Mouse (Mus musculus) myocyte (in vitro differentiated cells): ENCODE data around the gene Trim41. TPM values are rescaled to one million over a fixed set of nuclear protein-coding genes. Genes with fewer than 3 reads are reported as not detected.

Experiments used
- H3K27me3 ChIP-seq: one replicate; pipeline ENCODE4 v1.6.1; 2011; ENCODE audit not compliant: control insufficient read depth, insufficient read depth, insufficient read length
- H3K36me3 ChIP-seq: one replicate; pipeline ENCODE4 v1.6.1; 2011; ENCODE audit not compliant: control insufficient read depth, insufficient read depth
- H3K4me2 ChIP-seq: one replicate; pipeline ENCODE4 v1.6.1; 2011; ENCODE audit warnings: low read depth, control low read depth
- H3K4me3 ChIP-seq: one replicate; pipeline ENCODE4 v1.5.1; 2011; ENCODE audit warnings: mild to moderate bottlenecking, control low read depth, moderate library complexity
- H3K79me2 ChIP-seq: one replicate; pipeline ENCODE4 v1.6.1; 2011; ENCODE audit not compliant: control insufficient read depth, insufficient read depth
- H3ac ChIP-seq: one replicate; pipeline ENCODE4 v1.6.1; 2011; ENCODE audit not compliant: control insufficient read depth, insufficient read length
- CEBPB ChIP-seq: IDR thresholded peaks from 2 replicates; pipeline ENCODE4 v1.6.1; 2011; ENCODE audit warnings: mild to moderate bottlenecking, moderate library complexity; ENCODE audit not compliant: poor library complexity, insufficient read depth, severe bottlenecking
- E2F4 ChIP-seq: IDR thresholded peaks from one replicate; pipeline ENCODE4 v1.6.1; 2011; ENCODE audit warnings: mild to moderate bottlenecking, control low read depth, moderate library complexity; ENCODE audit not compliant: insufficient read depth
- MAX ChIP-seq: IDR thresholded peaks from one replicate; pipeline ENCODE4 v1.6.1; 2011; ENCODE audit warnings: low read depth, mild to moderate bottlenecking, control low read depth
- MYOD1 ChIP-seq, 3 experiments: IDR thresholded peaks; one replicate each; pipeline ENCODE4 v1.6.1; 2011; ENCODE audit warnings: control low read depth in 2 of 3, low read depth in 2 of 3, mild to moderate bottlenecking in 2 of 3, moderate library complexity in 1 of 3; ENCODE audit not compliant: insufficient read length in 2 of 3, control insufficient read depth in 1 of 3
- MYOG ChIP-seq, 3 experiments: IDR thresholded peaks; one replicate each; pipeline ENCODE4 v1.6.1; 2011; ENCODE audit warnings: control low read depth in 2 of 3, low read depth in 2 of 3, mild to moderate bottlenecking in 2 of 3; ENCODE audit not compliant: insufficient read length in 2 of 3, control insufficient read depth in 1 of 3, insufficient read depth in 1 of 3
- POLR2A ChIP-seq: IDR thresholded peaks from one replicate; pipeline ENCODE4 v1.6.1; 2011; ENCODE audit warnings: low read depth, mild to moderate bottlenecking, control low read depth, moderate library complexity; ENCODE audit not compliant: insufficient read length
- POLR2AphosphoS2 ChIP-seq: IDR thresholded peaks from one replicate; pipeline ENCODE4 v1.6.1; 2011; ENCODE audit warnings: low read depth, control low read depth; ENCODE audit not compliant: insufficient read length
- REST ChIP-seq: IDR thresholded peaks from one replicate; pipeline ENCODE4 v1.6.1; 2011; ENCODE audit warnings: mild to moderate bottlenecking, control low read depth, moderate library complexity; ENCODE audit not compliant: insufficient read depth, insufficient read length
- SRF ChIP-seq: IDR thresholded peaks from one replicate; pipeline ENCODE4 v1.6.1; 2011; ENCODE audit warnings: low read depth; ENCODE audit not compliant: control insufficient read depth, insufficient read length
- TCF12 ChIP-seq: IDR thresholded peaks from one replicate; pipeline ENCODE4 v1.6.1; 2011; ENCODE audit warnings: mild to moderate bottlenecking, control low read depth; ENCODE audit not compliant: poor library complexity, insufficient read depth, severe bottlenecking
- TCF3 ChIP-seq: IDR thresholded peaks from one replicate; pipeline ENCODE4 v1.6.1; 2011; ENCODE audit warnings: low read depth, control low read depth; ENCODE audit not compliant: insufficient read length
- USF1 ChIP-seq: IDR thresholded peaks from one replicate; pipeline ENCODE4 v1.6.1; 2011; ENCODE audit warnings: low read depth, mild to moderate bottlenecking, control low read depth, moderate library complexity
- polyA plus RNA-seq: library from polyadenylated mRNA; unstranded; fragments of >200 nt; fragmentation: generic; extraction: Trizol; gene quantifications from one replicate; pipeline ENCODE4 v1.2.1, GENCODE M21; 2012; ENCODE audit warnings: missing spikeins

Trim41 gene
- polyA plus RNA-seq, 1 experiment, result 31.3 TPM

- no peaks in the 10 kb centered on the region for H3K79me2 ChIP-seq
Observed at GRCm38 (mm10) chr11:48838181-48838797, 21.1 kb upstream of the Trim41 start.

GRCm38 (mm10) chr11:48837310-48838180 lies 20.4 kb upstream of the Trim41 start:
- Histone ChIP-seq H3K4me3 (peak overlapping the region; percentile 41), H3K79me2 (no peaks in the 10 kb centered on the region), H3K4me2 (peak overlapping the region; percentile 97), H3K27me3 (no peaks in the 10 kb centered on the region), H3K36me3 (no peaks in the 10 kb centered on the region), H3ac (peak overlapping the region; percentile 55)
- peak; percentile 30 for TF ChIP-seq TCF3
- TF ChIP-seq MYOG (IDR thresholded peaks at IDR 0.05; ENCODE audit: control insufficient read depth in 1 of 3, insufficient read depth in 1 of 3, insufficient read length in 2 of 3, low read depth in 2 of 3), result peak in 2 of 3 experiments; percentile 62 to 79
- TF ChIP-seq MYOD1 (IDR thresholded peaks at IDR 0.05; ENCODE audit: control insufficient read depth in 1 of 3, insufficient read length in 2 of 3, low read depth in 2 of 3), result peak in 2 of 3 experiments; percentile 42 to 75
- TF ChIP-seq POLR2AphosphoS2, result peak; percentile 74
- no peak for TF ChIP-seq REST
- no peak for TF ChIP-seq MAX
- TF ChIP-seq TCF12, result no peak
- TF ChIP-seq CEBPB, result no peak
- TF ChIP-seq POLR2A, result peak; percentile 72
- TF ChIP-seq SRF, result no peak
- TF ChIP-seq USF1, result no peak

More at GRCm38 (mm10) chr11:48838181-48838797, 21.1 kb upstream of the Trim41 start:
- TF ChIP-seq USF1, result peak; percentile 57
- no peak for TF ChIP-seq POLR2AphosphoS2
- Histone ChIP-seq H3K4me3 (peak overlapping the region; percentile 41), H3K36me3 (no peaks in the 10 kb centered on the region), H3ac (peak overlapping the region; percentile 55), H3K27me3 (no peaks in the 10 kb centered on the region), H3K4me2 (peak overlapping the region; percentile 97)

GRCm38 (mm10) chr11:48836990-48837309 lies 19.8 kb upstream of the Trim41 start:
- H3K36me3 ChIP-seq, result no peaks in the 10 kb centered on the region
- H3K79me2 ChIP-seq, result no peaks in the 10 kb centered on the region
- H3K4me2 ChIP-seq, result peak overlapping the region; percentile 66
- TF ChIP-seq TCF3 (no peak), CEBPB (no peak), USF1 (no peak), POLR2AphosphoS2 (no peak), MYOD1 (IDR thresholded peaks at IDR 0.05; ENCODE audit: control insufficient read depth in 1 of 3, insufficient read length in 2 of 3, low read depth in 2 of 3) (no peak), MYOG (IDR thresholded peaks at IDR 0.05; ENCODE audit: control insufficient read depth in 1 of 3, insufficient read depth in 1 of 3, insufficient read length in 2 of 3, low read depth in 2 of 3) (no peak), TCF12 (no peak), E2F4 (no peak), SRF (no peak), POLR2A (no peak), REST (no peak), MAX (no peak)
- peak overlapping the region; percentile 41 for H3K4me3 ChIP-seq
- H3K27me3 ChIP-seq, result no peaks in the 10 kb centered on the region
- H3ac ChIP-seq, result peak overlapping the region; percentile 55

- TF ChIP-seq POLR2AphosphoS2 (no peak), MYOD1 (IDR thresholded peaks at IDR 0.05; ENCODE audit: control insufficient read depth in 1 of 3, insufficient read length in 2 of 3, low read depth in 2 of 3) (no peak), TCF12 (no peak), MYOG (IDR thresholded peaks at IDR 0.05; ENCODE audit: control insufficient read depth in 1 of 3, insufficient read depth in 1 of 3, insufficient read length in 2 of 3, low read depth in 2 of 3) (no peak), TCF3 (no peak), REST (no peak), USF1 (no peak), SRF (no peak), MAX (no peak), CEBPB (no peak), POLR2A (no peak), E2F4 (no peak)
- H3K79me2 ChIP-seq, result no peaks in the 10 kb centered on the region
Observed at GRCm38 (mm10) chr11:48835923-48836322, 18.8 kb upstream of the Trim41 start.

More at GRCm38 (mm10) chr11:48835923-48836322, 18.8 kb upstream of the Trim41 start:
- H3K36me3 ChIP-seq, result no peaks in the 10 kb centered on the region
- no peak overlapping the region for H3K4me2 ChIP-seq
- no peak overlapping the region for H3ac ChIP-seq
- no peak overlapping the region for H3K4me3 ChIP-seq
- no peaks in the 10 kb centered on the region for H3K27me3 ChIP-seq
